Mouse (Mus musculus) stomach, postnatal 0 days (tissue): Measurements from ENCODE around the gene Spi1.

Source experiments
- CTCF ChIP-seq: IDR thresholded peaks from 2 replicates; pipeline ENCODE4 v1.5.1; 2016; ENCODE audit warnings: antibody characterized with exemption, low read depth, mild to moderate bottlenecking, moderate library complexity
- EP300 ChIP-seq: optimal IDR thresholded peaks from 2 replicates; pipeline ENCODE3; 2016; ENCODE audit warnings: antibody characterized with exemption

- TF ChIP-seq CTCF (no peak), EP300 (no peak)
Observed at GRCm38 (mm10) chr2:91109241-91109640, 27.1 kb downstream of the Spi1 start.
